Mouse (Mus musculus) kidney, postnatal 10 days (tissue): Measurements from ENCODE around the gene Fnbp4.
A peak's percentile ranks its signal among the peaks of the same experiment; 100 is the strongest.

ENCODE experiments used
- DNase-seq: peaks from one replicate; pipeline ENCODE4 v3.0.0; 2021; ENCODE audit warnings: mixed read lengths

Fnbp4 gene

GRCm38 (mm10) chr2:90745053-90745678 lies at the start of gene Fnbp4:
Fnbp4 (plus strand) TSS chr2:90745370.
- DNase-seq = peak; percentile 98

- DNase-seq = peak; percentile 9
Measured at GRCm38 (mm10) chr2:90700943-90701342, 44.2 kb upstream of the Fnbp4 start.

GRCm38 (mm10) chr2:90708548-90708947 lies 36.6 kb upstream of the Fnbp4 start:
- DNase-seq = no peak

GRCm38 (mm10) chr2:90715555-90716092 lies 29.5 kb upstream of the Fnbp4 start:
- DNase-seq = no peak

- DNase-seq = no peak
Measured at GRCm38 (mm10) chr2:90717366-90717765, 27.8 kb upstream of the Fnbp4 start.

- DNase-seq = no peak
Measured at GRCm38 (mm10) chr2:90717948-90718347, 27.2 kb upstream of the Fnbp4 start.

- DNase-seq = no peak
Measured at GRCm38 (mm10) chr2:90726818-90727217, 18.4 kb upstream of the Fnbp4 start.

GRCm38 (mm10) chr2:90735326-90735725 lies 9.8 kb upstream of the Fnbp4 start:
- no peak for DNase-seq

- DNase-seq = no peak
Measured at GRCm38 (mm10) chr2:90738801-90739200, 6.4 kb upstream of the Fnbp4 start.

GRCm38 (mm10) chr2:90739327-90739726 lies 5.8 kb upstream of the Fnbp4 start:
- no peak for DNase-seq

GRCm38 (mm10) chr2:90739921-90740320 lies 5.2 kb upstream of the Fnbp4 start:
- peak; percentile 28 for DNase-seq

GRCm38 (mm10) chr2:90744285-90745052 lies 701 bp upstream of the Fnbp4 start:
- DNase-seq = no peak

GRCm38 (mm10) chr2:90745740-90746537 lies 769 bp downstream of the Fnbp4 start:
- DNase-seq = peak; percentile 67

GRCm38 (mm10) chr2:90746538-90746865 lies 1.3 kb downstream of the Fnbp4 start:
- DNase-seq = peak; percentile 54

- DNase-seq = no peak
Measured at GRCm38 (mm10) chr2:90747131-90747530, 2.0 kb downstream of the Fnbp4 start.

GRCm38 (mm10) chr2:90749676-90750459 lies 4.7 kb downstream of the Fnbp4 start:
- no peak for DNase-seq

GRCm38 (mm10) chr2:90753565-90753964 lies 8.4 kb downstream of the Fnbp4 start:
- DNase-seq = no peak

GRCm38 (mm10) chr2:90754188-90754587 lies 9.0 kb downstream of the Fnbp4 start:
- no peak for DNase-seq

GRCm38 (mm10) chr2:90765123-90765522 lies 20.0 kb downstream of the Fnbp4 start:
- no peak for DNase-seq

GRCm38 (mm10) chr2:90781323-90781722 lies 36.2 kb downstream of the Fnbp4 start:
- DNase-seq = no peak

GRCm38 (mm10) chr2:90781938-90782337 lies 36.8 kb downstream of the Fnbp4 start:
- no peak for DNase-seq

- DNase-seq = peak; percentile 47
Measured at GRCm38 (mm10) chr2:90782458-90782857, 37.3 kb downstream of the Fnbp4 start, which contains the start of gene Agbl2. Agbl2 (plus strand) TSS chr2:90782727.
